Mouse (Mus musculus) hindbrain, embryonic 14.5 days (tissue): Measurements from ENCODE around the gene Sh2b3. TPM values are rescaled to one million over a fixed set of nuclear protein-coding genes. Genes with fewer than 3 reads are reported as not detected.

Experiments
- ATAC-seq: fragments of 200-750 bp; cut with Nextera tagmentation; 2 replicates; pipeline ENCODE4 v1.8.0; 2017; ENCODE audit warnings: moderate number of reproducible peaks, mild to moderate bottlenecking, moderate TSS enrichment, moderate library complexity; ENCODE audit not compliant: low FRiP score
- DNase-seq: peaks from one replicate; pipeline ENCODE4 v3.0.0-alpha.2; 2015; ENCODE audit warnings: low spot score
- H3K27ac ChIP-seq: fragments of 300-500 bp; sonication (generic); 2 replicates; pipeline ENCODE4 v1.5.1; 2014; ENCODE audit warnings: mild to moderate bottlenecking, moderate library complexity
- H3K27me3 ChIP-seq: fragments of 300-500 bp; sonication (generic); 2 replicates; pipeline ENCODE4 v1.6.1; 2014; ENCODE audit warnings: mild to moderate bottlenecking, low read length, mixed read lengths; ENCODE audit not compliant: control insufficient read depth, insufficient read depth
- H3K36me3 ChIP-seq: fragments of 300-500 bp; sonication (generic); replicated peaks from 2 replicates; pipeline ENCODE4 v1.6.1; 2014; ENCODE audit not compliant: control insufficient read depth, insufficient read depth
- H3K4me1 ChIP-seq: fragments of 300-500 bp; sonication (generic); replicated peaks from 2 replicates; pipeline ENCODE4 v1.6.1; 2014; ENCODE audit warnings: antibody characterized with exemption, low read length, mixed read lengths; ENCODE audit not compliant: control insufficient read depth, insufficient read depth
- H3K4me2 ChIP-seq: fragments of 300-500 bp; sonication (generic); replicated peaks from 2 replicates; pipeline ENCODE4 v1.6.1; 2014; ENCODE audit warnings: mild to moderate bottlenecking, moderate library complexity
- H3K4me3 ChIP-seq: fragments of 300-500 bp; sonication (generic); replicated peaks from 2 replicates; pipeline ENCODE4 v1.5.1; 2014; ENCODE audit warnings: mild to moderate bottlenecking, low read length
- H3K9ac ChIP-seq: fragments of 300-500 bp; sonication (generic); 2 replicates; pipeline ENCODE4 v1.6.1; 2014
- H3K9me3 ChIP-seq: fragments of 300-500 bp; sonication (generic); 2 replicates; pipeline ENCODE4 v1.6.1; 2016; ENCODE audit warnings: low read length; ENCODE audit not compliant: control insufficient read depth
- WGBS: fragments of 180-500 bp; shearing (Covaris S2); extraction: QIAGEN DNeasy Blood & Tissue Kit; methylation state at CpG from one replicate; pipeline ENCODE4 v1.1.7; 2014; 5-methylcytosine and 5-hydroxymethylcytosine counted together
- polyA plus RNA-seq: library from polyadenylated mRNA; unstranded; fragments of >200 nt; fragmentation: Nextera tagmentation; extraction: Ambion mirVana; gene quantifications from 2 replicates; pipeline ENCODE4 v1.2.1, GENCODE M21; 2014

Gene Sh2b3
- polyA plus RNA-seq, 1 experiment from 2014 or later: 9.1 TPM

GRCm38 (mm10) chr5:121838341-121839127 lies 1.1 kb upstream of the Sh2b3 start:
- no peak for ATAC-seq
- Histone ChIP-seq H3K9me3 (no peaks in the 10 kb centered on the region), H3K4me3 (peak overlapping the region; percentile 58), H3K4me1 (peaks cover 42% of the 10 kb centered on the region), H3K27ac (peak overlapping the region; percentile 10; the same call in 1 of the 2 replicates), H3K36me3 (no peaks in the 10 kb centered on the region), H3K27me3 (peaks cover 58% of the 10 kb centered on the region), H3K9ac (peak overlapping the region; percentile 37), H3K4me2 (peak overlapping the region; percentile 78)
- under 1% methylated on average over 46 of the region's 46 CpGs for WGBS
- no peak for DNase-seq

- peaks cover 43% of the 10 kb centered on the region for H3K27me3 ChIP-seq
- H3K27ac ChIP-seq: peak overlapping the region; percentile 62; the same call in 1 of the 2 replicates
- H3K4me1 ChIP-seq: peaks cover 41% of the 10 kb centered on the region
- H3K36me3 ChIP-seq: no peaks in the 10 kb centered on the region
- under 1% methylated on average over 54 of the region's 77 CpGs for WGBS
- peak overlapping the region; percentile 78 for H3K4me2 ChIP-seq
- no peaks in the 10 kb centered on the region for H3K9me3 ChIP-seq
- H3K4me3 ChIP-seq: peak overlapping the region; percentile 58
- DNase-seq: peak; percentile 82
- ATAC-seq: peak; percentile 64
- H3K9ac ChIP-seq: peak overlapping the region; percentile 64
Observed at GRCm38 (mm10) chr5:121836692-121837415, 592 bp downstream of the Sh2b3 start.

GRCm38 (mm10) chr5:121835949-121836691 lies 1.3 kb downstream of the Sh2b3 start:
- no peaks in the 10 kb centered on the region for H3K9me3 ChIP-seq
- DNase-seq (no peak), ATAC-seq (peak; percentile 35; the same call in 1 of the 2 replicates)
- under 1% methylated on average over 51 of the region's 51 CpGs for WGBS
- peak overlapping the region; percentile 64 for H3K9ac ChIP-seq
- peaks cover 43% of the 10 kb centered on the region for H3K27me3 ChIP-seq
- peak overlapping the region; percentile 58 for H3K4me3 ChIP-seq
- peak overlapping the region; percentile 78 for H3K4me2 ChIP-seq
- peaks cover 41% of the 10 kb centered on the region for H3K4me1 ChIP-seq
- H3K36me3 ChIP-seq: no peaks in the 10 kb centered on the region
- peak overlapping the region; percentile 62; the same call in 1 of the 2 replicates for H3K27ac ChIP-seq

DNA sequence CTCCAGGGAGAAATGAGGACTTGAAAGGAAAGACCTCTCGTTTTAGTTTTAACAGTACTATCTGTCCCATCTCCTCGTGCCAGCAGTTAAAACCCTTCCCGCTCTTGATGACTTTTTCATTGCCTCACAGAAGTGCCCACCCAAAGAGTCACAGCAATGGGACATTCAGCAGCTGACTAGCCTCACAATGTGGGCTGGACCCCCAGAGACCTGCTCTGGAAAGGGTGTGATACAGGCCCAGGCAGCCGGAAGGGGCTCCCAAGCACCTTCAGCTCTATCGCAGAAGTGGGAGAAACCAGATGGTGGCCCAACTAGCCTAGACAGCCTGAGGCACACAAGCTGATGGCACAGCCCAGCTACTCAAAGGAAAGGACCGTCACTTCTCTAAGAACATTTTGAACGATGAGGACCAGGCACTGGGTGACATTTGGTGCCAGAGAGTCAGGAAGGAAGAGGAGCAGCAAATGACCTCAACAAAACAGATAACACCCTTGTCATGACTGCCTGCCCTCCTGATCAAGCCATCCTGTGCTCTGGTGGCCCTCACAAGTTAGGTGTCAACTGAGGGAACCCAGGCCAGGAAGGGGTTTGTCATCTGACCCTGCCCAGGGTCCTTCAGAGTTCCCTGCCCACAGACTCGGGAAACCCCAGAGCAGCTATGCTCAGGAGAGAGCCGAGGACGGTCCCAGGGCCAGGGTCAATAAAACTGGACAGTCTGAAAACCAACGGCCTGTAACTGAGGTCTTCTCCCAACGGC lies 2.3 kb downstream of the Sh2b3 start:
- H3K4me2 ChIP-seq: peak overlapping the region; percentile 78
- DNase-seq: no peak
- WGBS: 42% methylated on average over 12 of the region's 12 CpGs
- H3K27me3 ChIP-seq: peaks cover 37% of the 10 kb centered on the region
- ATAC-seq: no peak
- H3K36me3 ChIP-seq: no peaks in the 10 kb centered on the region
- no peaks in the 10 kb centered on the region for H3K9me3 ChIP-seq
- no peak overlapping the region for H3K27ac ChIP-seq
- H3K9ac ChIP-seq: peak overlapping the region; percentile 64; the same call in 1 of the 2 replicates
- H3K4me1 ChIP-seq: peaks cover 41% of the 10 kb centered on the region
- peak overlapping the region; percentile 58 for H3K4me3 ChIP-seq

- Histone ChIP-seq H3K27ac (no peak overlapping the region), H3K4me1 (peaks cover 46% of the 10 kb centered on the region), H3K4me3 (0 out of 2 replicates have a peak overlapping the region, but pooled peaks have one; percentile 2), H3K9ac (no peak overlapping the region), H3K27me3 (peaks cover 35% of the 10 kb centered on the region), H3K36me3 (no peaks in the 10 kb centered on the region), H3K9me3 (no peaks in the 10 kb centered on the region), H3K4me2 (peak overlapping the region; percentile 78; the same call in 1 of the 2 replicates)
- DNase-seq (no peak), ATAC-seq (no peak)
- 80% methylated on average over 7 of the region's 7 CpGs for WGBS
Observed at GRCm38 (mm10) chr5:121834241-121834606, 3.2 kb downstream of the Sh2b3 start.

GRCm38 (mm10) chr5:121833572-121834240 lies 3.7 kb downstream of the Sh2b3 start:
- ATAC-seq (no peak), DNase-seq (no peak)
- Histone ChIP-seq H3K4me3 (no peak overlapping the region), H3K27ac (no peak overlapping the region), H3K36me3 (no peaks in the 10 kb centered on the region), H3K9ac (no peak overlapping the region), H3K4me2 (no peak overlapping the region), H3K27me3 (peaks cover 30% of the 10 kb centered on the region), H3K9me3 (no peaks in the 10 kb centered on the region), H3K4me1 (peaks cover 43% of the 10 kb centered on the region)
- 46% methylated on average over 10 of the region's 10 CpGs for WGBS

- DNase-seq (no peak), ATAC-seq (no peak)
- Histone ChIP-seq H3K4me3 (no peak overlapping the region), H3K27ac (no peak overlapping the region), H3K27me3 (peaks cover 24% of the 10 kb centered on the region), H3K4me1 (peaks cover 42% of the 10 kb centered on the region), H3K36me3 (no peaks in the 10 kb centered on the region), H3K9ac (no peak overlapping the region), H3K4me2 (no peak overlapping the region), H3K9me3 (no peaks in the 10 kb centered on the region)
- 92% methylated on average over 2 of the region's 2 CpGs for WGBS
Observed at GRCm38 (mm10) chr5:121833159-121833558, 4.3 kb downstream of the Sh2b3 start.

DNA sequence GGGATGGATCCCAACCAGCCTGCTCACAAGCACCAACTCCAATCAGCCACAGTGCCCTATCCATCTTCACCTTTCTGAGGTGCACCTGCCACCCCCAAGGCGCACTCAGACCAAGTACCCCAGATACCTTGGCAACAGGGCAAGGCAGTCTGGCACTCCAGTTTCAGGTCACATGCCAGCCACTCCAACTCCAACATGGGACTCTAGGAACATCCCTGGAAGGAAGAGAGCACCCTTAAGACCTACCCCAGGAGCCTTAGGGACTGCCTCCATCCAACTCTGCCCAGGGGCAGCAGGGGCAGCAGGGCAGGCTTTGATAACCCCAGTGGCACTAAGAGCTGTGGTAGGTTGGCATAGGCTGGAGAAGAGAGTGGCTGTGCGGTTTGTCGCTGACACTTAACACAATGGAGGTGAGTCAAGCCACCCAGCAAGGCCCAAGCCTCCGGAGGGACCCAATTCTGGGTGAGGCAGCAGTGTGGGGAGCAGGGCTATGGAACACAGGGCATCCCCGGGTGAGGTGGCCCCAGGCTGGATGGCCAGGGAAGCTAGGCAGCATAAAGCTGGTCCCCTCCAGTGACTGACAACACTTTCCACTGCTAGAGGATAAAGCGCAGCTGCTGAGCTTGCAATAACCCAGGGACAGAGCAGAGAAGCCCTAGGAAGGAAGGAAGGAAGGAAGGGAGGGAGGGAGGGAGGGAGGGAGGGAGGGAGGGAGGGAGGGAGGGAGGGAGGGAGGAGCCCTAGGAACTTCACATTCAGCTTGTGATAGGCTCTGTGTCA lies 4.9 kb downstream of the Sh2b3 start:
- Histone ChIP-seq H3K27ac (no peak overlapping the region), H3K4me3 (no peak overlapping the region), H3K9me3 (no peaks in the 10 kb centered on the region), H3K27me3 (peaks cover 19% of the 10 kb centered on the region), H3K4me1 (peaks cover 40% of the 10 kb centered on the region), H3K36me3 (no peaks in the 10 kb centered on the region), H3K9ac (no peak overlapping the region), H3K4me2 (no peak overlapping the region)
- no peak for DNase-seq
- WGBS: 86% methylated on average over 6 of the region's 6 CpGs
- ATAC-seq: no peak
